Mouse (Mus musculus) midbrain, embryonic 10.5 days (tissue): Measurements from ENCODE around the gene Rps27l. TPM values are rescaled to one million over a fixed set of nuclear protein-coding genes. Genes with fewer than 3 reads are reported as not detected.
A peak's percentile ranks its signal among the peaks of the same experiment; 100 is the strongest.

Source experiments
- DNase-seq: peaks from one replicate; pipeline ENCODE4 v3.0.0-alpha.2; 2017; ENCODE audit warnings: low spot score
- H3K27ac ChIP-seq: fragments of 300-500 bp; sonication (generic); replicated peaks from 2 replicates; pipeline ENCODE4 v1.5.1; 2016; ENCODE audit warnings: mild to moderate bottlenecking
- H3K27me3 ChIP-seq: fragments of 300-500 bp; sonication (generic); 2 replicates; pipeline ENCODE4 v1.6.1; 2016; ENCODE audit warnings: low read depth, mild to moderate bottlenecking; ENCODE audit not compliant: poor library complexity, severe bottlenecking
- H3K36me3 ChIP-seq: fragments of 300-500 bp; sonication (generic); 2 replicates; pipeline ENCODE4 v1.6.1; 2016; ENCODE audit warnings: mild to moderate bottlenecking, moderate library complexity
- H3K4me1 ChIP-seq: fragments of 300-500 bp; sonication (generic); 2 replicates; pipeline ENCODE4 v1.6.1; 2016
- H3K4me3 ChIP-seq: fragments of 300-500 bp; sonication (generic); 2 replicates; pipeline ENCODE4 v1.5.1; 2016; ENCODE audit warnings: mild to moderate bottlenecking, moderate library complexity
- H3K9me3 ChIP-seq: fragments of 300-500 bp; sonication (generic); replicated peaks from 2 replicates; pipeline ENCODE4 v1.6.1; 2016; ENCODE audit warnings: mild to moderate bottlenecking
- WGBS: fragments of 180-500 bp; shearing (Covaris S2); methylation state at CpG from one replicate; pipeline ENCODE4 v1.1.7; 2016; 5-methylcytosine and 5-hydroxymethylcytosine counted together
- polyA plus RNA-seq: library from polyadenylated mRNA; unstranded; fragments of >200 nt; fragmentation: Nextera tagmentation; extraction: Ambion mirVana; gene quantifications from 2 replicates; pipeline ENCODE4 v1.2.1, GENCODE M21; 2016

The Rps27l gene
- polyA plus RNA-seq, 1 experiment from 2014 or later: 790 TPM

GRCm38 (mm10) chr9:66927696-66928402 lies 18.0 kb upstream of the Rps27l start:
- Histone ChIP-seq H3K4me1 (no peaks in the 10 kb centered on the region), H3K27me3 (no peaks in the 10 kb centered on the region; the same call in 1 of the 2 replicates), H3K9me3 (no peaks in the 10 kb centered on the region), H3K36me3 (no peaks in the 10 kb centered on the region), H3K27ac (no peak overlapping the region), H3K4me3 (no peak overlapping the region)
- 85% methylated on average over 8 of the region's 8 CpGs for WGBS
- peak; percentile 3 for DNase-seq

GRCm38 (mm10) chr9:66930351-66930750 lies 15.5 kb upstream of the Rps27l start:
- no peaks in the 10 kb centered on the region for H3K9me3 ChIP-seq
- H3K27me3 ChIP-seq: peaks cover 5% of the 10 kb centered on the region; the same call in 1 of the 2 replicates
- WGBS: 73% methylated on average over 7 of the region's 7 CpGs
- H3K36me3 ChIP-seq: no peaks in the 10 kb centered on the region
- no peak overlapping the region for H3K4me3 ChIP-seq
- DNase-seq: no peak
- peaks cover 16% of the 10 kb centered on the region for H3K4me1 ChIP-seq
- H3K27ac ChIP-seq: no peak overlapping the region

GRCm38 (mm10) chr9:66933869-66934808 lies 11.7 kb upstream of the Rps27l start:
- peaks cover 16% of the 10 kb centered on the region for H3K4me1 ChIP-seq
- H3K9me3 ChIP-seq: no peaks in the 10 kb centered on the region
- peak overlapping the region; percentile 55 for H3K27ac ChIP-seq
- no peak overlapping the region for H3K4me3 ChIP-seq
- peak; percentile 19 for DNase-seq
- no peaks in the 10 kb centered on the region for H3K36me3 ChIP-seq
- 37% methylated on average over 19 of the region's 19 CpGs for WGBS
- peaks cover 17% of the 10 kb centered on the region; the same call in 1 of the 2 replicates for H3K27me3 ChIP-seq

- Histone ChIP-seq H3K4me1 (peaks cover 20% of the 10 kb centered on the region), H3K9me3 (no peaks in the 10 kb centered on the region), H3K4me3 (no peak overlapping the region), H3K27ac (no peak overlapping the region), H3K27me3 (peaks cover 17% of the 10 kb centered on the region; the same call in 1 of the 2 replicates), H3K36me3 (no peaks in the 10 kb centered on the region)
- WGBS: 86% methylated on average over 8 of the region's 8 CpGs
- no peak for DNase-seq
Observed at GRCm38 (mm10) chr9:66937507-66937906, 8.4 kb upstream of the Rps27l start.

- 10% methylated on average over 4 of the region's 4 CpGs for WGBS
- no peak overlapping the region for H3K27ac ChIP-seq
- no peaks in the 10 kb centered on the region for H3K36me3 ChIP-seq
- no peak overlapping the region for H3K4me3 ChIP-seq
- H3K4me1 ChIP-seq: peaks cover 11% of the 10 kb centered on the region
- DNase-seq: peak; percentile 19
- H3K9me3 ChIP-seq: no peaks in the 10 kb centered on the region
- peaks cover 17% of the 10 kb centered on the region; the same call in 1 of the 2 replicates for H3K27me3 ChIP-seq
Observed at GRCm38 (mm10) chr9:66938836-66939235, 7.0 kb upstream of the Rps27l start.

- peak overlapping the region; percentile 98 for H3K4me3 ChIP-seq
- WGBS: 35% methylated on average over 4 of the region's 4 CpGs
- DNase-seq: no peak
- no peaks in the 10 kb centered on the region for H3K27me3 ChIP-seq
- peak overlapping the region; percentile 94 for H3K27ac ChIP-seq
- H3K4me1 ChIP-seq: peaks cover 26% of the 10 kb centered on the region
- H3K36me3 ChIP-seq: peaks cover 26% of the 10 kb centered on the region
- H3K9me3 ChIP-seq: no peaks in the 10 kb centered on the region
Observed at GRCm38 (mm10) chr9:66945161-66945560, 725 bp upstream of the Rps27l start.

- peaks cover 26% of the 10 kb centered on the region for H3K36me3 ChIP-seq
- H3K4me1 ChIP-seq: peaks cover 22% of the 10 kb centered on the region
- H3K27me3 ChIP-seq: no peaks in the 10 kb centered on the region
- no peaks in the 10 kb centered on the region for H3K9me3 ChIP-seq
- no peak for DNase-seq
- H3K27ac ChIP-seq: no peak overlapping the region
- H3K4me3 ChIP-seq: no peak overlapping the region
- 97% methylated on average over 2 of the region's 2 CpGs for WGBS
Observed at GRCm38 (mm10) chr9:66948536-66948935, 2.6 kb downstream of the Rps27l start.

GRCm38 (mm10) chr9:66952321-66952720 lies 6.4 kb downstream of the Rps27l start:
- no peak overlapping the region for H3K27ac ChIP-seq
- H3K4me3 ChIP-seq: no peak overlapping the region
- no peak for DNase-seq
- H3K36me3 ChIP-seq: peaks cover 28% of the 10 kb centered on the region
- WGBS: 84% methylated on average over 8 of the region's 8 CpGs
- no peaks in the 10 kb centered on the region for H3K9me3 ChIP-seq
- H3K27me3 ChIP-seq: no peaks in the 10 kb centered on the region
- H3K4me1 ChIP-seq: peaks cover 1% of the 10 kb centered on the region; the same call in 1 of the 2 replicates

GRCm38 (mm10) chr9:66952886-66953285 lies 7.0 kb downstream of the Rps27l start:
- Histone ChIP-seq H3K9me3 (no peaks in the 10 kb centered on the region), H3K4me1 (no peaks in the 10 kb centered on the region), H3K36me3 (peaks cover 24% of the 10 kb centered on the region), H3K27ac (no peak overlapping the region), H3K4me3 (no peak overlapping the region), H3K27me3 (no peaks in the 10 kb centered on the region)
- DNase-seq: no peak
- WGBS: 90% methylated on average over 2 of the region's 2 CpGs

- no peaks in the 10 kb centered on the region for H3K27me3 ChIP-seq
- H3K4me3 ChIP-seq: no peak overlapping the region
- H3K4me1 ChIP-seq: no peaks in the 10 kb centered on the region
- 86% methylated on average over 3 of the region's 3 CpGs for WGBS
- no peak overlapping the region for H3K27ac ChIP-seq
- H3K36me3 ChIP-seq: peaks cover 4% of the 10 kb centered on the region; the same call in 1 of the 2 replicates
- DNase-seq: no peak
- H3K9me3 ChIP-seq: no peaks in the 10 kb centered on the region
Observed at GRCm38 (mm10) chr9:66957451-66957850, 11.6 kb downstream of the Rps27l start.

GRCm38 (mm10) chr9:66961478-66961877 lies 15.6 kb downstream of the Rps27l start:
- Histone ChIP-seq H3K4me1 (no peaks in the 10 kb centered on the region), H3K9me3 (no peaks in the 10 kb centered on the region), H3K36me3 (no peaks in the 10 kb centered on the region), H3K27ac (no peak overlapping the region), H3K27me3 (no peaks in the 10 kb centered on the region), H3K4me3 (no peak overlapping the region)
- WGBS: 71% methylated on average over 3 of the region's 3 CpGs
- DNase-seq: no peak

- Histone ChIP-seq H3K27me3 (no peaks in the 10 kb centered on the region), H3K27ac (no peak overlapping the region), H3K9me3 (no peaks in the 10 kb centered on the region), H3K4me3 (no peak overlapping the region), H3K36me3 (peaks cover 21% of the 10 kb centered on the region), H3K4me1 (no peaks in the 10 kb centered on the region)
- no peak for DNase-seq
- WGBS: 92% methylated on average over 8 of the region's 8 CpGs
Observed at GRCm38 (mm10) chr9:66967492-66967891, 21.6 kb downstream of the Rps27l start.

GRCm38 (mm10) chr9:66971116-66971515 lies 25.2 kb downstream of the Rps27l start:
- Histone ChIP-seq H3K27me3 (no peaks in the 10 kb centered on the region), H3K9me3 (no peaks in the 10 kb centered on the region), H3K4me3 (no peak overlapping the region), H3K36me3 (peaks cover 21% of the 10 kb centered on the region), H3K27ac (no peak overlapping the region), H3K4me1 (peaks cover 12% of the 10 kb centered on the region)
- WGBS: 92% methylated on average over 8 of the region's 8 CpGs
- no peak for DNase-seq
